Mouse (Mus musculus): Measurements from ENCODE around the gene Olfr433. TPM values are rescaled to one million over a fixed set of nuclear protein-coding genes. Genes with fewer than 3 reads are reported as not detected.
"Not testable (repeated sequence)": the region's sequence is repeated elsewhere in the genome, so short reads cannot be mapped to it uniquely, and the experiment has no call there.

Gene Olfr433
- total RNA-seq (2021), result not detected
- long read RNA-seq, experiment 1, result 0 reads
- long read RNA-seq, experiment 2, result 0 reads

DNA sequence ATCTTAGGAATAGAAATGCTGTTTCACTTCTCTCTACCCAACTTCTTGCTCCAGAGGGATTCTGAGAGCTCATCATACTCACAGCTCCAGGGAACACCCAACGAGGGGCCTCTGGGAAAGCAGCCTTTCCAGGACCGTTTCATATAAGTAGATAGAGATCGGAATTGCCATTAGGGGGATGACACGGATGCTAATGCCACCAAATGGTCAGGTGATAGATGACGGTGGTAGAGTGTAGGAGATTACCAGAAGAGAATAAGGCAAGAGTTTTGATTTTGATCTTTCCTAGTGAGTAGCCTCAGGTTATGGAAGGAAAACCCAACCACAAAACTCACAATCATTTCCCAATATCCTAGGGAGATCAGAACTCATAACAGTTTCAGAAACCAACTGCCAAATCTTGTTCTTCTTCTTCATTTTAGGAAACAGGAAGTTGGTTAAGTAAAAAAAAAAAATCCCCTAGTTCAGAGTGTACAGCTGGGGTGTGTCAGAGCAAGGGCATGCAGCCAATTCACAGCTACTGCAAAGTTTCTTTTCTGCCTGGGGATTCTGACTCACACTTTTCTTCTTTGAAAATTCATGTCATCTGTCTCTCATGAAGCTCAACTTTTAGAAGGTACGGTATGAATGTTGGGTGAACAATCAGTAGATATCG lies at the start of gene Olfr433:
TSS of gene Olfr433 (plus strand) at position 183 of the 655 bp plus-strand sequence.
- peak within 1 kb of the TSS; percentile 73 for H3K27ac ChIP-seq
- DNase-seq, result peak; percentile 77
- no peak for TF ChIP-seq CTCF (IDR thresholded peaks at IDR 0.05)
- intact Hi-C loops (cut with DNase I), result no loop called here
- H3K4me3 ChIP-seq, result no peak within 1 kb of the TSS

DNA sequence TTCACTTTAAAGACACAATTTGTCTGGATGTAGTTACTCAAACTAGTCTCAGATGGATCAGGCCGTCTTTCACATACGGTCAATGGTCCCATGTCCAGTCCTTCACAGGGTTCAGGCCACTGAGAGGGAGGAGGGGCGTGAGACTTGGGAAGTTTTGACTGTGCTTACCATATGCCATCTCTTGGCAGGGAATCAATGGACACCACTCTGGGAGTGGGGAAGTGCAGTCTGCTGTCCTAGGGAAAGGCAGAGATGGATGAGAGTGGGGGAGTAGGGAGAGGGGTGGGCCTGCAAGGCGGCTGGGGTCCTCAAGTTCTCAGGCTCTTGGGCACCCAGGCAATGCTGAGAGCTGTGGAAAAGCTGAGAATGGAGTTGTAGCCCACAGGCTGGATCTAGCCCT lies 45.5 kb upstream of the Olfr433 start:
- TF ChIP-seq CTCF (IDR thresholded peaks at IDR 0.05), result no peak
- intact Hi-C loops (cut with DNase I), result no loop called here

DNA sequence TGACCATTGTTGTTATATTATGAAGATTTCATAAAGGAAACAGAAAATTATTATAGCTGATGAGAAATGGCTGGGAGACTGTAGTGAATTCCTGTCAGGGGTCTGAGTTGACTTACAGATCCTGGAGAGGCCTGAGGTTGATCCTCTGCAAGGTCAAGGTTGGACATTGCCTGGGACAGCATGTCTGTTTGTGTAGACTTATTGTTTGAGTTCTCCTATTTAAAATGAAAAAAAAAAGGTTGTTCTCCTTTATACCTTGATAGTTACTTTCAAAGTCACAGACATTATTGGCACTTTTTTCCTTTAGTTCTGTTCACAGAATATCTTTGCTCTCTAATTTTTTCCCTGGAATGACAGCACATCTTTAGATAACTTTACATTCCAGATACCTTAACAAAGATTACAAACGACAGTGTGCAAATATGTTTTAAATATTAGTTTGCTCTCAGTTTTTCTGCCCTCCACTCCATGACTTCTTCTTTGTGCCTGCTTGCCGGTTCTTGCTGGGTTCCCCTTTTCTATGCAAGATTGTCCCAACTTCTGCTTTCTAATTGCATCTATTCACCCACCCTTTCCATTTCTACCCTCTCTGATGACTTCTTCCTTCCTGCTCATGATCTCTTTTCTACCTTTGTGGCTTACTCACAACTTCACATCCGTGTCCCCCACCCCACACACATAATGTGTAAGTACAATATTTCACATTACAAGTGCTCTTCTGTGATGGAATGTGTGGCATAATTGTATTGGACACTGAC lies 36.0 kb upstream of the Olfr433 start:
- H3K4me3 ChIP-seq; intact Hi-C loops (cut with DNase I); DNase-seq; H3K27ac ChIP-seq: not testable (repeated sequence)

More for the DNA sequence above, 45.5 kb upstream of the Olfr433 start:
- H3K4me3 ChIP-seq, result no peak overlapping the region
- DNase-seq, result no peak
- no peak overlapping the region for H3K27ac ChIP-seq

DNA sequence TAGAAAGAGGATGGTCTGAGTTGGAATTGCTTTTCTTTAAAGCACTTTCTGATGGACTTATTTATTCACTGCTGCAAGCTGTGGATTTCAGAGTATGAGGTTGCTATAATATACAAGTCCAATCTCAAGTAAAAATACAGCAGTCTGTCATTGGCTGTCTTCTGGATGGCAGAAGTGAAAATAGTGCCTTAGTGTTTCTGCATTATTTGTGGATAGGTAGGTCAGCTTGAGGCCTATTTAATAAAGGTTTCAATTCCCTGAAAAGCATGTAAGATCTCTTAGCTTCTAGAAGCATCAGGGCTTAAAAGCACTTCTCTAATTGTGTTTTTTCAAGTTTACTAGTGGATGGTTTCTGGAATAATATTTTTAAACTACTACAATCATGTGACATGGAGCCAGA lies 33.5 kb upstream of the Olfr433 start:
- H3K4me3 ChIP-seq; intact Hi-C loops (cut with DNase I); H3K27ac ChIP-seq; DNase-seq: not testable (repeated sequence)

DNA sequence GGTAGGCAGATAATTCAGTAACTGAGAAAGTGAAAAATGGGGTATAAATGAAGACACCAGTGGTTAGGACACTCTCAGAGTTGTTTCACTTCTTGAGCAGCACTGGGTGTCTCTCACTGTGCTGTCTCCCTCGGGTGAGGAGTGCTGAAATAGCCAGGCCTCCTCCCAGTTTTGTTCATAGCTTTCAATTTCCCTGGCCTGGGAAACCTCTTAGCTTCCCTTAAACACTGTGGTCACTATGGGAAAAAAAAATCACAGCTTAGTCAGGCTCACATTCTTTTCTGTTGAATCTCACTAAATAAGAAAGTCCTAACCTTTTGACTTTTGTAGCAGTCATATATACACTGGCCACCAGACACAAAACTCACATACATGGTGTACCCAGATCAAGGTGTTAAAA lies 8.8 kb upstream of the Olfr433 start, which contains the start of gene Ifi205:
TSS of gene Ifi205 (minus strand) at position 113 of the 400 bp plus-strand sequence.
- intact Hi-C loops (cut with DNase I), result no loop called here
- peak within 1 kb of the TSS; percentile 75 for H3K27ac ChIP-seq
- H3K4me3 ChIP-seq, result peak within 1 kb of the TSS; percentile 60
- TF ChIP-seq CTCF (IDR thresholded peaks at IDR 0.05), result no peak
- peak; percentile 67 for DNase-seq

DNA sequence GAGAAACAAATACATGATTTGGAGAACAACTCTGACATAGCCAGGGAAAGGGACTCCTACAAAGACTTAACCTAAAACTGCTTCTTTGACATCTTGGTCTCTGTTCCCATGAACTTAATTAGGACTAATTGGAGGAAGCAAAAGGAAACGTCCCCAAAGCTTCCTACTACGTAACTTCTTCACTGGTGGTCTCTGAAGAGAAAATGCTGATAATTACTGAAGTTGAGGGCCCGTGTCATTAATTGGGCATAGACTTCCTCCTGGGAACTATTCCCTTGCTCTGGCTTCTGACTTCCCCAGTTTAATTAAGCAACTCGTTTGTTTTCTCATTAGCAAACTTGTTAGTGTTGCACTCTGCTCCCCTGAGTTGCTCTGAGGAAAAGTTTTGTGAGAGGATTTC lies 4.7 kb upstream of the Olfr433 start:
- no peak for TF ChIP-seq CTCF (IDR thresholded peaks at IDR 0.05)
- no peak for DNase-seq
- intact Hi-C loops (cut with DNase I), result no loop called here
- no peak overlapping the region for H3K27ac ChIP-seq
- H3K4me3 ChIP-seq, result no peak overlapping the region

DNA sequence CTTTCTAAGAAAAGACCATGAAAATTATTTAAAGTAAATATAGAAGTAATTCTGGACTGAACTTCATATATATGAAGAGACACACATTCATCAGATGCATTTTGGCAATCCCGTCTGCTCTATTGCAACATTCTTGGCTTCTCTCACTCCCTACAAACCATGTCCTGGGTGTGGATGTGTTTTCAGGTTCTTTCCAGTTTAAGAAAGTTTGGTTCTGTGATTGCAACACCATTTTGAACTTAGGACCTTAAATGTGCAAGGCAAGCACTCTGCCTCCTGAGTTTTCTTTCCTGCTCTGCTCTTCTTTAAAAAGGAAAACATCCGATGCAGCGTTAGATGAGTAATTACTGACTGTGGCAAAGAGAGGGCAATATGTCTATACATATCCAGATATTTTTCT lies 2.0 kb upstream of the Olfr433 start:
- DNase-seq, result no peak
- no peak overlapping the region for H3K4me3 ChIP-seq
- TF ChIP-seq CTCF (IDR thresholded peaks at IDR 0.05), result no peak

DNA sequence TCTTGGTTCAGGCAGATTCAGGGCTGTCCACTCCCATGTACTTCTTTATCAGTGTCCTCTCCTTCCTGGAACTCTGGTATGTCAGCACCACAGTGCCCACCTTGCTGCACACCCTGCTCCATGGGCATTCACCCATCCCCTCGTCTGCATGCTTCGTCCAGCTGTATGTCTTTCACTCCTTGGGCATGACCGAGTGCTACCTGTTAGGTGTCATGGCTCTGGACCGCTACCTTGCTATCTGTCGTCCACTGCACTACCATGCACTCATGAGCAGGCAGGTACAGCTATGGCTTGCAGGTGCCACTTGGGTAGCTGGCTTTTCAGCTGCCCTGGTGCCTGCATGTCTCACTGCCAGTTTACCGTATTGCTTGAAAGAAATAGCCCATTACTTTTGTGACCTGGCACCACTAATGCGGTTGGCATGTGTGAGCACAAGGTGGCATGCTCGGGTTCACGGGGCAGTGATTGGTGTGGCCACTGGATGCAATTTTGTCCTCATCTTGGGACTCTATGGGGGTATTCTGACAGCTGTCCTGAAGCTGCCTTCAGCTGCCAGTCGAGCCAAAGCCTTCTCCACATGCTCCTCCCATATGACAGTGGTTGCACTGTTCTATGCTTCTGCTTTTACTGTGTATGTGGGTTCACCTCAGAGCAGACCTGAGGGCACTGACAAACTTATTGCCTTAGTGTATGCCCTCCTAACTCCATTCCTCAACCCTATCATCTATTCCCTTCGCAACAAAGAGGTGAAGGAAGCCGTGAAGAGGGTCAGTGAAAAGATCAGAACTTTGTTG lies 1.8 kb downstream of the Olfr433 start:
- H3K27ac ChIP-seq; H3K4me3 ChIP-seq; intact Hi-C loops (cut with DNase I); DNase-seq: not testable (repeated sequence)

More for the DNA sequence above, 2.0 kb upstream of the Olfr433 start:
- H3K27ac ChIP-seq, result peak overlapping the region; percentile 51
- intact Hi-C loops (cut with DNase I), result no loop called here

DNA sequence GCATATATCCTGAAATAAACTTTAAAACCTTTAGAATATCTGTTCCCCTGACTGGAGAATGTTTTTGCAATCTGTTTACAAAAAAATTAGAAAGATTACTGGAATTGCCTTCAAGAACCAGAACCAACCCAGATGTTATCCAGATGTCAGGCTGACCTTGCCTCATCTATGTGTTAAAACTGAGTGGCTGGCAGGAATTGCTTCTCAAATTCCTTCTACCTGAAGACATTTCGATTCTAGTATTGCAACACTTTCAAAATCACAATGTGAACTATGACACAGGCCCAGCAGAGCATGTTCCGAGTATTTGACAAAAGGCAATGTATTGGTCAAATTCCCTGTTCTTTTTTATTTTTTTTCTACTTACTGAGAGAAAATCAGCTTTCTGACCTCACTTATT lies 3.9 kb downstream of the Olfr433 start:
- Histone ChIP-seq H3K4me3 (no peak overlapping the region), H3K27ac (peak overlapping the region; percentile 56; the same call in 1 of the 2 replicates)
- intact Hi-C loops (cut with DNase I), result no loop called here
- no peak for DNase-seq
- TF ChIP-seq CTCF (IDR thresholded peaks at IDR 0.05), result no peak

DNA sequence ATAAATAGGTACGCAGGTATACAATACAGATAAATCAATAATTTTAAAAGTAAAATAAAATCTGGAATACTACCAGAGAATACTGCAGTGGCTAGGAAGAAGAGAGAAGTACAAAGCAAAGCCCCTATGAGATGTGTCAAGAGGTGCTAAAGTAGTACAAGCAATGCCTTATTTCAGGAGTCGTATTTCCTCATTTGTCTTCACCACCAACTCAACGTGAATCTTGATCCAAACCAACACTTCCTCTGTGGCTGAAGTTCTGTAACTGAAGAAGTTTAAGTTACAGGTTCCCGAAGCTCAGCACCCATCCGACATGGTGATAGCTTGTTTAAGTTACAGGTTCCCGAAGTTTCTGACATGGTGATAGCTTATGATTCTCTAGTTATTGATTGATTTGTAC lies 7.7 kb downstream of the Olfr433 start:
- intact Hi-C loops (cut with DNase I); H3K4me3 ChIP-seq; H3K27ac ChIP-seq: not testable (repeated sequence)

DNA sequence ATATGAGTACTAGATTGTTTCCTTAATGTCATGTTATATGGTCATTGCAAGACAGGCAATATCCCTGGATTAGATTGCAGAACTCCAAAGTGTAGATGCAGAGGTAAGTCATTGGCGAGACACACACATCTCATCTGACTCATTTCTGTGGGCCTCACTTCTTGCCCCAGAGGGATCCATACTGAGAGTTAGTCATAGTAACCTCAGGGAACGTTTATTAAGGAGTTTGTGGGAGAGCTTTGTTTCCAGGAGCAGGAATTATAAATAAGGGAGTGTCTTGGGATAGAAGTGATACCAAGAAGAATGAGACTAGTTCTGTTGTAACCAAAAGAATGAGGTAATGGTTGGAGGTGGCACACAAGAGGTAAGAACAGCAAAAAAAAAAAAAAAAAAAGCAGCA lies 8.4 kb downstream of the Olfr433 start, which contains the start of gene Olfr432:
TSS of gene Olfr432 (plus strand) at position 313 of the 400 bp plus-strand sequence.
- H3K4me3 ChIP-seq, result no peak within 1 kb of the TSS
- H3K27ac ChIP-seq, result no peak within 1 kb of the TSS
- DNase-seq, result no peak
- intact Hi-C loops (cut with DNase I), result no loop called here
- no peak for TF ChIP-seq CTCF (IDR thresholded peaks at IDR 0.05)

More for the DNA sequence above, 7.7 kb downstream of the Olfr433 start:
- not testable (repeated sequence) for DNase-seq

DNA sequence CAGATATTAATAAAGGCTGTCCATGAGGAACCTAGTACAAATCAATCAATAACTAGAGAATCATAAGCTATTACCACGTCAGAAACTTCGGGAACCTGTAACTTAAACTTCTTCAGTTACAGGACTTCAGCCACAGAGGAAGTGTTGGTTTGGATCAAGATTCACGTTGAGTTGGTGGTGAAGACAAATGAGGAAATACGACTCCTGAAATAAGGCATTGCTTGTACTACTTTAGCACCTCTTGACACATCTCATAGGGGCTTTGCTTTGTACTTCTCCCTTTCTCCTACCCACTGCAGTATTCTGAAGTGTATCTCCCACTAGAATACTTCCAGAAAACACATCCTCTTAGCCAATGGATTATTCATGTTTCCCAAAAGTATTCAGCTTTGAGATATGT lies 8.9 kb downstream of the Olfr433 start:
- intact Hi-C loops (cut with DNase I); H3K27ac ChIP-seq; H3K4me3 ChIP-seq; DNase-seq: not testable (repeated sequence)

DNA sequence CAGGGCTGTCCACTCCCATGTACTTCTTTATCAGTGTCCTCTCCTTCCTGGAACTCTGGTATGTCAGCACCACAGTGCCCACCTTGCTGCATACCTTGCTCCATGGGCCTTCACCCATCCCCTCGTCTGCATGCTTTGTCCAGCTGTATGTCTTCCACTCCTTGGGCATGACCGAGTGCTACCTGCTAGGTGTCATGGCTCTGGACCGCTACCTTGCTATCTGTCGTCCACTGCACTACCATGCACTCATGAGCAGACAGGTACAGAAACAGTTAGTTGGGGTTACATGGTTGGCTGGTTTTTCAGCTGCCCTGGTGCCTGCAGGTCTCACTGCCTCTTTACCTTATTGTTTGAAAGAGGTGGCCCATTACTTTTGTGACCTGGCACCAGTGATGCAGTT lies 10.0 kb downstream of the Olfr433 start:
- Histone ChIP-seq H3K27ac (peak overlapping the region; percentile 1; the same call in 1 of the 2 replicates), H3K4me3 (no peak overlapping the region)
- DNase-seq, result no peak
- intact Hi-C loops (cut with DNase I), result no loop called here
- no peak for TF ChIP-seq CTCF (IDR thresholded peaks at IDR 0.05)

Data from gastrocnemius, adult 2 months (tissue).